Mouse (Mus musculus): Measurements from ENCODE around the gene Nova2. TPM values are rescaled to one million over a fixed set of nuclear protein-coding genes. Genes with fewer than 3 reads are reported as not detected.

Nova2 gene
- polyA plus RNA-seq, 1 experiment from 2014 or later = 6.9 TPM

DNA sequence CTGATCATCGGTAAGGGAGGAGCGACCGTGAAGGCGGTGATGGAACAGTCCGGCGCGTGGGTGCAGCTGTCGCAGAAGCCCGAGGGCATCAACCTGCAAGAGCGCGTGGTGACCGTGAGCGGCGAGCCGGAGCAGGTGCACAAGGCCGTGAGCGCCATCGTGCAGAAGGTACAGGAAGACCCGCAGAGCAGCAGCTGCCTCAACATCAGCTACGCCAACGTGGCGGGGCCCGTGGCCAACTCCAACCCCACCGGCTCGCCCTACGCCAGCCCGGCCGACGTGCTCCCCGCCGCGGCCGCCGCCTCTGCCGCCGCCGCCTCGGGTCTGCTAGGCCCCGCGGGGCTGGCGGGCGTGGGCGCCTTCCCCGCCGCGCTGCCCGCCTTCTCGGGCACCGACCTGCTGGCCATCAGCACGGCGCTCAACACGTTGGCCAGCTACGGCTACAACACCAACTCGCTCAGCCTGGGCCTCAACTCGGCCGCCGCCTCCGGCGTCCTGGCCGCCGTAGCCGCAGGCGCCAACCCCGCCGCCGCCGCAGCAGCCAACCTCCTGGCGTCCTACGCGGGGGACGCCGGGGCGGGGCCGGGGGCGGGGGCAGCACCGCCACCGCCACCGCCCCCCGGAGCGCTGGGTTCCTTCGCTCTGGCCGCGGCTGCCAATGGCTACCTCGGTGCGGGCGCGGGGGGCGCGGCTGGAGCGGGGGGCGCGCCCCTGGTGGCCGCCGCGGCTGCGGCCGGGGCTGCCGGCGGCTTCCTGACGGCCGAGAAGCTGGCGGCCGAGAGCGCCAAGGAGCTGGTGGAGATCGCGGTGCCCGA is 32.1 kb downstream of the Nova2 start:
- H3K4me1 ChIP-seq (replicated peaks; ENCODE audit: control insufficient read depth, insufficient read depth, low read length) = peaks cover 23% of the 10 kb centered on the region
- H3K4me3 ChIP-seq (ENCODE audit: low read depth, low read length) = peak overlapping the region; percentile 51
- H3K9me3 ChIP-seq (ENCODE audit: control insufficient read depth, low read length) = no peaks in the 10 kb centered on the region
- under 1% methylated on average over 97 of the region's 107 CpGs for WGBS
- peak overlapping the region; percentile 90 for H3K4me2 ChIP-seq (ENCODE audit: low read depth, low read length, severe bottlenecking)
- peak; percentile 82 for DNase-seq (ENCODE audit: low spot score)
- peak; percentile 45 for ATAC-seq (replicated peaks; ENCODE audit: low FRiP score)
- peak overlapping the region; percentile 72 for H3K9ac ChIP-seq (ENCODE audit: low read length)
- H3K27me3 ChIP-seq (ENCODE audit: control insufficient read depth, insufficient read depth, low read length) = peaks cover 6% of the 10 kb centered on the region; the same call in 1 of the 2 replicates
- H3K27ac ChIP-seq (ENCODE audit: low read depth, low read length) = peak overlapping the region; percentile 37; the same call in 1 of the 2 replicates
- H3K36me3 ChIP-seq (ENCODE audit: control insufficient read depth, insufficient read depth, low read length) = no peaks in the 10 kb centered on the region; the same call in 1 of the 2 replicates

DNA sequence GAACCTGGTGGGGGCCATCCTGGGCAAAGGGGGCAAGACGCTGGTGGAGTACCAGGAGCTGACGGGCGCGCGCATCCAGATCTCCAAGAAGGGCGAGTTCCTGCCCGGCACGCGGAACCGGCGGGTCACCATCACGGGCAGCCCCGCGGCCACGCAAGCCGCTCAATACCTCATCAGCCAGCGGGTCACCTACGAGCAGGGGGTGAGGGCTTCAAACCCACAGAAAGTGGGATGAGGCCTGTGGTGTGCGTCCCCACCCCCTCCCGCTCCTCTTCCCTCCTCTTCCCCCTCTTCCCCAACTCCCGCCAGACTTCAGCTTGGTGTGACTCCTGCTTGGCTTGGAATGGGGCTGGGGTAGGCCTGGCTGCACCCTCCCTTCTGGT is 32.7 kb downstream of the Nova2 start:
- Histone ChIP-seq H3K4me1 (replicated peaks; ENCODE audit: control insufficient read depth, insufficient read depth, low read length) (peaks cover 26% of the 10 kb centered on the region), H3K9me3 (ENCODE audit: control insufficient read depth, low read length) (no peaks in the 10 kb centered on the region), H3K4me3 (ENCODE audit: low read depth, low read length) (peak overlapping the region; percentile 51), H3K36me3 (ENCODE audit: control insufficient read depth, insufficient read depth, low read length) (no peaks in the 10 kb centered on the region), H3K27me3 (ENCODE audit: control insufficient read depth, insufficient read depth, low read length) (peaks cover 6% of the 10 kb centered on the region; the same call in 1 of the 2 replicates), H3K4me2 (ENCODE audit: low read depth, low read length, severe bottlenecking) (peak overlapping the region; percentile 90), H3K9ac (ENCODE audit: low read length) (peak overlapping the region; percentile 72), H3K27ac (ENCODE audit: low read depth, low read length) (no peak overlapping the region)
- DNase-seq (ENCODE audit: low spot score) (no peak), ATAC-seq (replicated peaks; ENCODE audit: low FRiP score) (no peak; the same call in none of the 2 replicates)
- WGBS = under 1% methylated on average over 21 of the region's 21 CpGs

GRCm38 (mm10) chr7:18959446-18959845 is 33.8 kb downstream of the Nova2 start:
- DNase-seq (ENCODE audit: low spot score) = no peak
- Histone ChIP-seq H3K36me3 (ENCODE audit: control insufficient read depth, insufficient read depth, low read length) (no peaks in the 10 kb centered on the region), H3K4me3 (ENCODE audit: low read depth, low read length) (no peak overlapping the region), H3K27me3 (ENCODE audit: control insufficient read depth, insufficient read depth, low read length) (peaks cover 10% of the 10 kb centered on the region; the same call in 1 of the 2 replicates), H3K4me2 (ENCODE audit: low read depth, low read length, severe bottlenecking) (no peak overlapping the region), H3K9me3 (ENCODE audit: control insufficient read depth, low read length) (no peaks in the 10 kb centered on the region), H3K27ac (ENCODE audit: low read depth, low read length) (no peak overlapping the region), H3K9ac (ENCODE audit: low read length) (no peak overlapping the region), H3K4me1 (replicated peaks; ENCODE audit: control insufficient read depth, insufficient read depth, low read length) (peaks cover 26% of the 10 kb centered on the region)
- 68% methylated on average over 8 of the region's 8 CpGs for WGBS
- no peak for ATAC-seq (replicated peaks; ENCODE audit: low FRiP score)

DNA sequence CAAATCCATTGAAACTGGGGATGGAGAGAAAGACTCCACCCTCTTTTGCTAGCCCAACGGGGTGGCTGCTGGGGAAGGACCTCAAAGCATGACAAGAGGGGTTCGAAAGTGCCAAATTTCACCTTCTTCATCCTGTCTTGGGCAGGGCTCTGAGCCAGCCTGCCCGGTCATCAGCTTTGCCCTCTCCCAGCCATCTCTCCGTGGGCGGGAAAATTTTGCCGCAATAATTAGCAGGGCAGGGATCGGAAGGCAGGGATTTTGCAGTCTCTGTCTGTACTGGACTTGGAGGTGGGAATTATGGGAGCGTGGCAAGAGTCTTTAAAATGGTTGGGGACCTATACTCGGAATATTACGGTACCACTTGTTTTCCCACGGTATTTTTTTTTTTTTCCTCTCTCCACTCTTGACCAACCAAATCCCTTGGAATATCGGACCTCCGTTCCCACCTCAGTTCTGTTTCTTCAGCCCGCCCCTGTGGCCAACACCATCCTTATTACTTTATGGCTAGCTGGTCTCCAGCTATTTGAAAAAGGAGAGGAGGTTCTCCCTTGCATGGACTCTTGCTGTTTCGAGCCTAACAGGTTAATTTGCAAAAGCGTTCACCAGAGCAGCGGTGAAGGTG is 36.6 kb downstream of the Nova2 start:
- Histone ChIP-seq H3K9me3 (ENCODE audit: control insufficient read depth, low read length) (no peaks in the 10 kb centered on the region), H3K4me1 (replicated peaks; ENCODE audit: control insufficient read depth, insufficient read depth, low read length) (peaks cover 24% of the 10 kb centered on the region), H3K27ac (ENCODE audit: low read depth, low read length) (no peak overlapping the region), H3K36me3 (ENCODE audit: control insufficient read depth, insufficient read depth, low read length) (no peaks in the 10 kb centered on the region), H3K4me3 (ENCODE audit: low read depth, low read length) (peak overlapping the region; percentile 35), H3K4me2 (ENCODE audit: low read depth, low read length, severe bottlenecking) (peak overlapping the region; percentile 80), H3K27me3 (ENCODE audit: control insufficient read depth, insufficient read depth, low read length) (peaks cover 11% of the 10 kb centered on the region; the same call in 1 of the 2 replicates), H3K9ac (ENCODE audit: low read length) (peak overlapping the region; percentile 37; the same call in 1 of the 2 replicates)
- WGBS = under 1% methylated on average over 17 of the region's 17 CpGs
- ATAC-seq (replicated peaks; ENCODE audit: low FRiP score) (no peak), DNase-seq (ENCODE audit: low spot score) (no peak)

GRCm38 (mm10) chr7:18962795-18963194 is 37.1 kb downstream of the Nova2 start:
- H3K36me3 ChIP-seq (ENCODE audit: control insufficient read depth, insufficient read depth, low read length) = no peaks in the 10 kb centered on the region
- peak overlapping the region; percentile 35 for H3K4me3 ChIP-seq (ENCODE audit: low read depth, low read length)
- peaks cover 11% of the 10 kb centered on the region; the same call in 1 of the 2 replicates for H3K27me3 ChIP-seq (ENCODE audit: control insufficient read depth, insufficient read depth, low read length)
- H3K4me2 ChIP-seq (ENCODE audit: low read depth, low read length, severe bottlenecking) = peak overlapping the region; percentile 80
- ATAC-seq (replicated peaks; ENCODE audit: low FRiP score) (peak; percentile 34; the same call in 1 of the 2 replicates), DNase-seq (ENCODE audit: low spot score) (no peak)
- peak overlapping the region; percentile 37; the same call in 1 of the 2 replicates for H3K9ac ChIP-seq (ENCODE audit: low read length)
- H3K27ac ChIP-seq (ENCODE audit: low read depth, low read length) = no peak overlapping the region
- WGBS = 0% methylated on average over 20 of the region's 20 CpGs
- H3K9me3 ChIP-seq (ENCODE audit: control insufficient read depth, low read length) = no peaks in the 10 kb centered on the region
- peaks cover 20% of the 10 kb centered on the region for H3K4me1 ChIP-seq (replicated peaks; ENCODE audit: control insufficient read depth, insufficient read depth, low read length)

GRCm38 (mm10) chr7:18963294-18963843 is 37.7 kb downstream of the Nova2 start:
- Histone ChIP-seq H3K27ac (ENCODE audit: low read depth, low read length) (no peak overlapping the region), H3K4me2 (ENCODE audit: low read depth, low read length, severe bottlenecking) (peak overlapping the region; percentile 80; the same call in 1 of the 2 replicates), H3K4me1 (replicated peaks; ENCODE audit: control insufficient read depth, insufficient read depth, low read length) (peaks cover 17% of the 10 kb centered on the region), H3K27me3 (ENCODE audit: control insufficient read depth, insufficient read depth, low read length) (peaks cover 11% of the 10 kb centered on the region; the same call in 1 of the 2 replicates), H3K9me3 (ENCODE audit: control insufficient read depth, low read length) (no peaks in the 10 kb centered on the region), H3K9ac (ENCODE audit: low read length) (no peak overlapping the region), H3K36me3 (ENCODE audit: control insufficient read depth, insufficient read depth, low read length) (no peaks in the 10 kb centered on the region), H3K4me3 (ENCODE audit: low read depth, low read length) (peak overlapping the region; percentile 35)
- no peak for ATAC-seq (replicated peaks; ENCODE audit: low FRiP score)
- DNase-seq (ENCODE audit: low spot score) = no peak
- WGBS = 1% methylated on average over 19 of the region's 19 CpGs

- H3K9me3 ChIP-seq (ENCODE audit: control insufficient read depth, low read length) = no peaks in the 10 kb centered on the region
- no peak overlapping the region for H3K4me3 ChIP-seq (ENCODE audit: low read depth, low read length)
- H3K4me1 ChIP-seq (replicated peaks; ENCODE audit: control insufficient read depth, insufficient read depth, low read length) = peaks cover 15% of the 10 kb centered on the region
- H3K36me3 ChIP-seq (ENCODE audit: control insufficient read depth, insufficient read depth, low read length) = no peaks in the 10 kb centered on the region
- ATAC-seq (replicated peaks; ENCODE audit: low FRiP score) (no peak), DNase-seq (ENCODE audit: low spot score) (no peak)
- WGBS = 85% methylated on average over 5 of the region's 5 CpGs
- H3K9ac ChIP-seq (ENCODE audit: low read length) = no peak overlapping the region
- no peak overlapping the region for H3K4me2 ChIP-seq (ENCODE audit: low read depth, low read length, severe bottlenecking)
- H3K27ac ChIP-seq (ENCODE audit: low read depth, low read length) = no peak overlapping the region
- peaks cover 8% of the 10 kb centered on the region; the same call in 1 of the 2 replicates for H3K27me3 ChIP-seq (ENCODE audit: control insufficient read depth, insufficient read depth, low read length)
Observed at GRCm38 (mm10) chr7:18965312-18965711, 39.6 kb downstream of the Nova2 start.

DNA sequence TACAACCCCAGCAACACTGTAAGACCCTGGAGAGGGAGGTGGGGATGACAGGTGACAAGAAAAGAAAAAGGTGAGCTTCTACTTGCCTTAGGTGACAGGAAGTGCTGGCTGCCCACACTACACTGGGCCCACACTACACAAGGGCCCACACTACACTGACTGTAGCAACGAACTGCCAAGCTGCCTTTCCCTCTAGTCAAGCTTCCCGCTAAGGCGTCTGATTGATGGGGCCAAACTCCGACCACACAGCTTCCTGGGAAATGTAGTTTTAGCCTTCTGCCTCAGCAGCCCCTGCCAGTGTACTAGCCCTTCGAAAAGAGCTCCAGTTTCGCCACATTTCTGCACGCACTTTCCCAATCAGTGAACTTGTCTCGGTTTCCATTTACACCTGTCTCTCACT is 41.9 kb downstream of the Nova2 start:
- no peak overlapping the region for H3K27ac ChIP-seq (ENCODE audit: low read depth, low read length)
- no peak overlapping the region for H3K4me3 ChIP-seq (ENCODE audit: low read depth, low read length)
- WGBS = 10% methylated on average over 8 of the region's 8 CpGs
- no peaks in the 10 kb centered on the region for H3K9me3 ChIP-seq (ENCODE audit: control insufficient read depth, low read length)
- no peaks in the 10 kb centered on the region for H3K36me3 ChIP-seq (ENCODE audit: control insufficient read depth, insufficient read depth, low read length)
- H3K9ac ChIP-seq (ENCODE audit: low read length) = no peak overlapping the region
- peaks cover 4% of the 10 kb centered on the region for H3K4me1 ChIP-seq (replicated peaks; ENCODE audit: control insufficient read depth, insufficient read depth, low read length)
- H3K27me3 ChIP-seq (ENCODE audit: control insufficient read depth, insufficient read depth, low read length) = peaks cover 8% of the 10 kb centered on the region; the same call in 1 of the 2 replicates
- no peak for DNase-seq (ENCODE audit: low spot score)
- H3K4me2 ChIP-seq (ENCODE audit: low read depth, low read length, severe bottlenecking) = no peak overlapping the region
- ATAC-seq (replicated peaks; ENCODE audit: low FRiP score) = 0 out of 2 replicates have a peak, but pooled peaks have one; percentile 40

Measured in forebrain, embryonic 11.5 days (tissue).